Mouse (Mus musculus) intestine, embryonic 15.5 days (tissue): ENCODE measurements around the gene Ptgr1. TPM values are rescaled to one million over a fixed set of nuclear protein-coding genes. Genes with fewer than 3 reads are reported as not detected.

Experiments
- ATAC-seq: fragments of 200-750 bp; cut with Nextera tagmentation; 2 replicates; pipeline ENCODE4 v1.8.0; 2017; ENCODE audit warnings: moderate TSS enrichment, moderate library complexity
- H3K27ac ChIP-seq: fragments of 300-500 bp; sonication (generic); 2 replicates; pipeline ENCODE4 v1.5.1; 2015; ENCODE audit warnings: mild to moderate bottlenecking, inconsistent platforms
- H3K27me3 ChIP-seq: fragments of 300-500 bp; sonication (generic); replicated peaks from 2 replicates; pipeline ENCODE4 v1.6.1; 2015; ENCODE audit warnings: inconsistent platforms
- H3K36me3 ChIP-seq: fragments of 300-500 bp; sonication (generic); 2 replicates; pipeline ENCODE4 v1.6.1; 2015; ENCODE audit warnings: inconsistent platforms
- H3K4me1 ChIP-seq: fragments of 300-500 bp; sonication (generic); replicated peaks from 2 replicates; pipeline ENCODE4 v1.6.1; 2015; ENCODE audit warnings: inconsistent platforms
- H3K4me2 ChIP-seq: fragments of 300-500 bp; sonication (generic); replicated peaks from 2 replicates; pipeline ENCODE4 v1.6.1; 2015; ENCODE audit warnings: mild to moderate bottlenecking, inconsistent platforms
- H3K4me3 ChIP-seq: fragments of 300-500 bp; sonication (generic); replicated peaks from 2 replicates; pipeline ENCODE4 v1.5.1; 2015; ENCODE audit warnings: inconsistent platforms
- H3K9ac ChIP-seq: fragments of 300-500 bp; sonication (generic); 2 replicates; pipeline ENCODE4 v1.6.1; 2015; ENCODE audit warnings: inconsistent platforms
- H3K9me3 ChIP-seq: fragments of 300-500 bp; sonication (generic); 2 replicates; pipeline ENCODE4 v1.6.1; 2016; ENCODE audit warnings: inconsistent platforms
- WGBS: fragments of 180-500 bp; shearing (Covaris S2); methylation state at CpG from one replicate; pipeline ENCODE4 v1.1.7; 2015; 5-methylcytosine and 5-hydroxymethylcytosine counted together
- polyA plus RNA-seq: library from polyadenylated mRNA; unstranded; fragments of >200 nt; fragmentation: Nextera tagmentation; extraction: Ambion mirVana; gene quantifications from 2 replicates; pipeline ENCODE4 v1.2.1, GENCODE M21; 2015

Gene Ptgr1
- polyA plus RNA-seq: 39.2 and 39.3 TPM in 2 replicates

GRCm38 (mm10) chr4:58986540-58987190 is at the start of gene Ptgr1:
Gene Ptgr1, minus strand, starts transcription at chr4:58987119.
- Histone ChIP-seq H3K4me1 (no peaks in the 10 kb centered on the region; the same call in 1 of the 2 replicates), H3K9me3 (no peaks in the 10 kb centered on the region), H3K27me3 (no peaks in the 10 kb centered on the region), H3K36me3 (no peaks in the 10 kb centered on the region), H3K4me2 (peak within 1 kb of the TSS; percentile 90), H3K4me3 (peak within 1 kb of the TSS; percentile 71), H3K27ac (peak within 1 kb of the TSS; percentile 74), H3K9ac (peak within 1 kb of the TSS; percentile 69)
- WGBS: 1% methylated on average over 28 of the region's 28 CpGs
- peak; percentile 84 for ATAC-seq

GRCm38 (mm10) chr4:59035786-59036350 is 48.9 kb upstream of the Ptgr1 start:
- Histone ChIP-seq H3K9ac (peak overlapping the region; percentile 77; the same call in 1 of the 2 replicates), H3K36me3 (no peaks in the 10 kb centered on the region), H3K4me2 (peak overlapping the region; percentile 82), H3K4me3 (peak overlapping the region; percentile 76), H3K27ac (no peak overlapping the region), H3K27me3 (no peaks in the 10 kb centered on the region), H3K9me3 (no peaks in the 10 kb centered on the region), H3K4me1 (0 out of 2 replicates have a peak, but pooled peaks cover 4% of the 10 kb centered on the region)
- no peak for ATAC-seq
- 68% methylated on average over 18 of the region's 18 CpGs for WGBS

GRCm38 (mm10) chr4:59034918-59035785 is 48.2 kb upstream of the Ptgr1 start, which contains the start of gene Gng10:
Gene Gng10, plus strand, starts transcription at chr4:59035088.
- 10% methylated on average over 75 of the region's 76 CpGs for WGBS
- Histone ChIP-seq H3K4me2 (peak within 1 kb of the TSS; percentile 82), H3K27ac (peak within 1 kb of the TSS; percentile 63), H3K9ac (peak within 1 kb of the TSS; percentile 77), H3K27me3 (no peaks in the 10 kb centered on the region), H3K4me1 (0 out of 2 replicates have a peak, but pooled peaks cover 4% of the 10 kb centered on the region), H3K9me3 (no peaks in the 10 kb centered on the region), H3K36me3 (no peaks in the 10 kb centered on the region), H3K4me3 (peak within 1 kb of the TSS; percentile 76)
- peak; percentile 96 for ATAC-seq

GRCm38 (mm10) chr4:59034325-59034917 is 47.5 kb upstream of the Ptgr1 start:
- no peak for ATAC-seq
- Histone ChIP-seq H3K4me1 (0 out of 2 replicates have a peak, but pooled peaks cover 4% of the 10 kb centered on the region), H3K9me3 (no peaks in the 10 kb centered on the region), H3K27me3 (no peaks in the 10 kb centered on the region), H3K4me3 (peak overlapping the region; percentile 76), H3K9ac (no peak overlapping the region), H3K36me3 (no peaks in the 10 kb centered on the region), H3K4me2 (peak overlapping the region; percentile 82), H3K27ac (no peak overlapping the region)
- 85% methylated on average over 10 of the region's 10 CpGs for WGBS

- no peak overlapping the region for H3K9ac ChIP-seq
- no peak overlapping the region for H3K27ac ChIP-seq
- H3K4me2 ChIP-seq: no peak overlapping the region
- H3K27me3 ChIP-seq: no peaks in the 10 kb centered on the region
- ATAC-seq: peak; percentile 53; the same call in 1 of the 2 replicates
- WGBS: 82% methylated on average over 2 of the region's 2 CpGs
- no peaks in the 10 kb centered on the region for H3K9me3 ChIP-seq
- H3K36me3 ChIP-seq: peaks cover 13% of the 10 kb centered on the region; the same call in 1 of the 2 replicates
- H3K4me3 ChIP-seq: no peak overlapping the region
- H3K4me1 ChIP-seq: no peaks in the 10 kb centered on the region
Measured at GRCm38 (mm10) chr4:59016922-59017321, 30.0 kb upstream of the Ptgr1 start.

- H3K36me3 ChIP-seq: peaks cover 10% of the 10 kb centered on the region; the same call in 1 of the 2 replicates
- no peak overlapping the region for H3K4me2 ChIP-seq
- no peak overlapping the region for H3K4me3 ChIP-seq
- no peak overlapping the region for H3K27ac ChIP-seq
- no peak for ATAC-seq
- WGBS: 85% methylated on average over 3 of the region's 3 CpGs
- no peaks in the 10 kb centered on the region for H3K9me3 ChIP-seq
- no peaks in the 10 kb centered on the region for H3K4me1 ChIP-seq
- no peak overlapping the region for H3K9ac ChIP-seq
- no peaks in the 10 kb centered on the region for H3K27me3 ChIP-seq
Measured at GRCm38 (mm10) chr4:59015181-59015580, 28.3 kb upstream of the Ptgr1 start.

- Histone ChIP-seq H3K36me3 (no peaks in the 10 kb centered on the region), H3K9ac (no peak overlapping the region), H3K4me3 (no peak overlapping the region), H3K27ac (no peak overlapping the region), H3K27me3 (no peaks in the 10 kb centered on the region), H3K4me1 (0 out of 2 replicates have a peak, but pooled peaks cover under 1% of the 10 kb centered on the region), H3K4me2 (no peak overlapping the region), H3K9me3 (no peaks in the 10 kb centered on the region)
- 73% methylated on average over 3 of the region's 3 CpGs for WGBS
- no peak for ATAC-seq
Measured at GRCm38 (mm10) chr4:59011446-59011845, 24.5 kb upstream of the Ptgr1 start.

GRCm38 (mm10) chr4:59009696-59010095 is 22.8 kb upstream of the Ptgr1 start:
- Histone ChIP-seq H3K9me3 (no peaks in the 10 kb centered on the region), H3K4me2 (no peak overlapping the region), H3K4me1 (peaks cover 4% of the 10 kb centered on the region; the same call in 1 of the 2 replicates), H3K9ac (no peak overlapping the region), H3K27me3 (no peaks in the 10 kb centered on the region), H3K27ac (no peak overlapping the region), H3K36me3 (no peaks in the 10 kb centered on the region), H3K4me3 (no peak overlapping the region)
- 76% methylated on average over 4 of the region's 4 CpGs for WGBS
- no peak for ATAC-seq

GRCm38 (mm10) chr4:59009186-59009585 is 22.3 kb upstream of the Ptgr1 start:
- 92% methylated on average over 7 of the region's 7 CpGs for WGBS
- Histone ChIP-seq H3K27me3 (no peaks in the 10 kb centered on the region), H3K9ac (no peak overlapping the region), H3K9me3 (no peaks in the 10 kb centered on the region), H3K36me3 (no peaks in the 10 kb centered on the region), H3K4me3 (no peak overlapping the region), H3K27ac (no peak overlapping the region), H3K4me1 (peaks cover 9% of the 10 kb centered on the region; the same call in 1 of the 2 replicates), H3K4me2 (no peak overlapping the region)
- ATAC-seq: no peak

GRCm38 (mm10) chr4:59007974-59008373 is 21.1 kb upstream of the Ptgr1 start:
- no peak overlapping the region for H3K9ac ChIP-seq
- WGBS: 81% methylated on average over 5 of the region's 5 CpGs
- no peaks in the 10 kb centered on the region for H3K9me3 ChIP-seq
- no peak overlapping the region for H3K27ac ChIP-seq
- H3K36me3 ChIP-seq: no peaks in the 10 kb centered on the region
- H3K27me3 ChIP-seq: no peaks in the 10 kb centered on the region
- no peak overlapping the region for H3K4me3 ChIP-seq
- no peak overlapping the region for H3K4me2 ChIP-seq
- no peak for ATAC-seq
- peaks cover 9% of the 10 kb centered on the region; the same call in 1 of the 2 replicates for H3K4me1 ChIP-seq

GRCm38 (mm10) chr4:59007016-59007415 is 20.1 kb upstream of the Ptgr1 start:
- Histone ChIP-seq H3K4me2 (no peak overlapping the region), H3K27ac (no peak overlapping the region), H3K9me3 (no peaks in the 10 kb centered on the region), H3K4me3 (no peak overlapping the region), H3K27me3 (no peaks in the 10 kb centered on the region), H3K4me1 (peaks cover 9% of the 10 kb centered on the region; the same call in 1 of the 2 replicates), H3K36me3 (no peaks in the 10 kb centered on the region), H3K9ac (no peak overlapping the region)
- WGBS: 81% methylated on average over 6 of the region's 6 CpGs
- no peak for ATAC-seq
